Mouse (Mus musculus) midbrain, embryonic 14.5 days (tissue): ENCODE data around the gene Lhcgr. TPM values are rescaled to one million over a fixed set of nuclear protein-coding genes. Genes with fewer than 3 reads are reported as not detected.

Experiments
- ATAC-seq: fragments of 200-750 bp; cut with Nextera tagmentation; 2 replicates; pipeline ENCODE4 v1.8.0; 2017; ENCODE audit warnings: moderate number of reproducible peaks, moderate library complexity; ENCODE audit not compliant: low FRiP score, low TSS enrichment
- DNase-seq: peaks from one replicate; pipeline ENCODE4 v3.0.0-alpha.2; 2015
- H3K27ac ChIP-seq: fragments of 300-500 bp; sonication (generic); replicated peaks from 2 replicates; pipeline ENCODE4 v1.5.1; 2014; ENCODE audit warnings: mild to moderate bottlenecking, low read depth, low read length, moderate library complexity
- H3K27me3 ChIP-seq: fragments of 300-500 bp; sonication (generic); 2 replicates; pipeline ENCODE4 v1.6.1; 2014; ENCODE audit warnings: low read length, control low read depth, mixed read lengths; ENCODE audit not compliant: control insufficient read depth, insufficient read depth
- H3K36me3 ChIP-seq: fragments of 300-500 bp; sonication (generic); 2 replicates; pipeline ENCODE4 v1.6.1; 2014; ENCODE audit warnings: low read length, control low read depth; ENCODE audit not compliant: control insufficient read depth, insufficient read depth
- H3K4me1 ChIP-seq: fragments of 300-500 bp; sonication (generic); 2 replicates; pipeline ENCODE4 v1.6.1; 2014; ENCODE audit warnings: mild to moderate bottlenecking, antibody characterized with exemption, low read length, control low read depth; ENCODE audit not compliant: control insufficient read depth, insufficient read depth
- H3K4me2 ChIP-seq: fragments of 300-500 bp; sonication (generic); 2 replicates; pipeline ENCODE4 v1.6.1; 2014; ENCODE audit warnings: mild to moderate bottlenecking, low read length, moderate library complexity
- H3K4me3 ChIP-seq: fragments of 300-500 bp; sonication (generic); replicated peaks from 2 replicates; pipeline ENCODE4 v1.5.1; 2014; ENCODE audit warnings: low read depth, low read length
- H3K9ac ChIP-seq: fragments of 300-500 bp; sonication (generic); replicated peaks from 2 replicates; pipeline ENCODE4 v1.6.1; 2014; ENCODE audit warnings: mild to moderate bottlenecking, low read length, moderate library complexity
- H3K9me3 ChIP-seq: fragments of 300-500 bp; sonication (generic); 2 replicates; pipeline ENCODE4 v1.6.1; 2016; ENCODE audit warnings: low read length, control low read depth, mixed read lengths; ENCODE audit not compliant: control insufficient read depth
- WGBS: fragments of 180-500 bp; shearing (Covaris S2); extraction: QIAGEN DNeasy Blood & Tissue Kit; methylation state at CpG from one replicate; pipeline ENCODE4 v1.1.7; 2014; 5-methylcytosine and 5-hydroxymethylcytosine counted together
- polyA plus RNA-seq: library from polyadenylated mRNA; unstranded; fragments of >200 nt; fragmentation: Nextera tagmentation; extraction: Ambion mirVana; gene quantifications from 2 replicates; pipeline ENCODE4 v1.2.1, GENCODE M21; 2014

The Lhcgr gene
- polyA plus RNA-seq, 1 experiment from 2014 or later, result 1.1 TPM

- Histone ChIP-seq H3K9ac (no peak overlapping the region), H3K4me3 (no peak overlapping the region), H3K27me3 (0 out of 2 replicates have a peak, but pooled peaks cover 4% of the 10 kb centered on the region), H3K4me1 (0 out of 2 replicates have a peak, but pooled peaks cover 8% of the 10 kb centered on the region), H3K36me3 (no peaks in the 10 kb centered on the region), H3K9me3 (no peaks in the 10 kb centered on the region), H3K4me2 (no peak overlapping the region), H3K27ac (no peak overlapping the region)
- no peak for DNase-seq
- no peak for ATAC-seq
- 89% methylated on average over 4 of the region's 4 CpGs for WGBS
These were observed 5.4 kb downstream of the Lhcgr start for GRCm38 (mm10) chr17:88786385-88786784.

- H3K4me1 ChIP-seq, result peaks cover 6% of the 10 kb centered on the region; the same call in 1 of the 2 replicates
- WGBS, result 43% methylated on average over 3 of the region's 3 CpGs
- no peak for ATAC-seq
These were observed 12.6 kb downstream of the Lhcgr start for GRCm38 (mm10) chr17:88779148-88779547.

GRCm38 (mm10) chr17:88774103-88774526, 17.7 kb downstream of the Lhcgr start:
- DNase-seq (peak; percentile 55), ATAC-seq (no peak)
- H3K4me1 ChIP-seq, result peaks cover 13% of the 10 kb centered on the region; the same call in 1 of the 2 replicates
- no peaks in the 10 kb centered on the region for H3K27me3 ChIP-seq
- no peaks in the 10 kb centered on the region; the same call in 1 of the 2 replicates for H3K9me3 ChIP-seq
- H3K4me2 ChIP-seq, result no peak overlapping the region
- H3K4me3 ChIP-seq, result no peak overlapping the region
- 48% methylated on average over 9 of the region's 9 CpGs for WGBS
- no peak overlapping the region; the same call in 1 of the 2 replicates for H3K9ac ChIP-seq
- peak overlapping the region; percentile 22; the same call in 1 of the 2 replicates for H3K27ac ChIP-seq
- H3K36me3 ChIP-seq, result no peaks in the 10 kb centered on the region

More at GRCm38 (mm10) chr17:88779148-88779547, 12.6 kb downstream of the Lhcgr start:
- Histone ChIP-seq H3K27me3 (no peaks in the 10 kb centered on the region), H3K27ac (no peak overlapping the region), H3K9me3 (no peaks in the 10 kb centered on the region; the same call in 1 of the 2 replicates), H3K4me3 (no peak overlapping the region), H3K36me3 (no peaks in the 10 kb centered on the region), H3K9ac (no peak overlapping the region), H3K4me2 (no peak overlapping the region)
- DNase-seq, result no peak

GRCm38 (mm10) chr17:88770081-88770480, 21.7 kb downstream of the Lhcgr start:
- no peak overlapping the region for H3K4me2 ChIP-seq
- H3K9ac ChIP-seq, result no peak overlapping the region
- H3K4me3 ChIP-seq, result no peak overlapping the region
- WGBS, result 68% methylated on average over 7 of the region's 7 CpGs
- peaks cover 13% of the 10 kb centered on the region; the same call in 1 of the 2 replicates for H3K4me1 ChIP-seq
- H3K9me3 ChIP-seq, result no peaks in the 10 kb centered on the region
- DNase-seq (no peak), ATAC-seq (no peak)
- H3K36me3 ChIP-seq, result no peaks in the 10 kb centered on the region
- H3K27ac ChIP-seq, result no peak overlapping the region
- no peaks in the 10 kb centered on the region for H3K27me3 ChIP-seq

GRCm38 (mm10) chr17:88769283-88769859, 22.4 kb downstream of the Lhcgr start:
- no peaks in the 10 kb centered on the region for H3K9me3 ChIP-seq
- 23% methylated on average over 2 of the region's 2 CpGs for WGBS
- H3K27me3 ChIP-seq, result no peaks in the 10 kb centered on the region
- peaks cover 12% of the 10 kb centered on the region; the same call in 1 of the 2 replicates for H3K4me1 ChIP-seq
- H3K4me2 ChIP-seq, result no peak overlapping the region
- DNase-seq (peak; percentile 66), ATAC-seq (peak; percentile 29; the same call in 1 of the 2 replicates)
- H3K4me3 ChIP-seq, result no peak overlapping the region
- no peak overlapping the region for H3K27ac ChIP-seq
- H3K36me3 ChIP-seq, result no peaks in the 10 kb centered on the region
- no peak overlapping the region for H3K9ac ChIP-seq

GRCm38 (mm10) chr17:88766857-88767256, 24.9 kb downstream of the Lhcgr start:
- ATAC-seq, result no peak
- H3K9me3 ChIP-seq, result no peaks in the 10 kb centered on the region
- H3K27ac ChIP-seq, result no peak overlapping the region
- no peak overlapping the region for H3K4me3 ChIP-seq
- no peak overlapping the region for H3K4me2 ChIP-seq
- H3K27me3 ChIP-seq, result no peaks in the 10 kb centered on the region
- no peak overlapping the region for H3K9ac ChIP-seq
- DNase-seq, result no peak
- 0 out of 2 replicates have a peak, but pooled peaks cover 2% of the 10 kb centered on the region for H3K4me1 ChIP-seq
- WGBS, result 94% methylated on average over 6 of the region's 6 CpGs
- H3K36me3 ChIP-seq, result no peaks in the 10 kb centered on the region

- H3K9me3 ChIP-seq, result no peaks in the 10 kb centered on the region
- peaks cover 4% of the 10 kb centered on the region; the same call in 1 of the 2 replicates for H3K27me3 ChIP-seq
- no peak overlapping the region for H3K4me2 ChIP-seq
- H3K27ac ChIP-seq, result no peak overlapping the region
- DNase-seq (no peak), ATAC-seq (peak; percentile 78)
- no peak overlapping the region for H3K9ac ChIP-seq
- H3K4me1 ChIP-seq, result 0 out of 2 replicates have a peak, but pooled peaks cover 2% of the 10 kb centered on the region
- H3K36me3 ChIP-seq, result no peaks in the 10 kb centered on the region
- 38% methylated on average over 3 of the region's 3 CpGs for WGBS
- no peak overlapping the region for H3K4me3 ChIP-seq
These were observed 27.7 kb downstream of the Lhcgr start for GRCm38 (mm10) chr17:88764136-88764485.

- H3K4me2 ChIP-seq, result no peak overlapping the region
- no peaks in the 10 kb centered on the region for H3K36me3 ChIP-seq
- H3K9ac ChIP-seq, result no peak overlapping the region
- H3K27me3 ChIP-seq, result peaks cover 4% of the 10 kb centered on the region; the same call in 1 of the 2 replicates
- H3K9me3 ChIP-seq, result no peaks in the 10 kb centered on the region
- H3K4me3 ChIP-seq, result no peak overlapping the region
- WGBS, result 16% methylated on average over 5 of the region's 5 CpGs
- peaks cover 5% of the 10 kb centered on the region for H3K4me1 ChIP-seq
- ATAC-seq (no peak; the same call in 1 of the 2 replicates), DNase-seq (no peak)
- H3K27ac ChIP-seq, result no peak overlapping the region
These were observed 28.2 kb downstream of the Lhcgr start for GRCm38 (mm10) chr17:88763396-88764135.
